Mouse (Mus musculus) embryonic facial prominence, embryonic 11.5 days (tissue): ENCODE data around the gene Cox6a1. TPM values are rescaled to one million over a fixed set of nuclear protein-coding genes. Genes with fewer than 3 reads are reported as not detected.

Experiments used
- ATAC-seq: fragments of 200-750 bp; cut with Nextera tagmentation; replicated peaks from 2 replicates; pipeline ENCODE4 v1.8.0; 2017; ENCODE audit warnings: low read depth; ENCODE audit not compliant: insufficient number of reproducible peaks, low FRiP score, low TSS enrichment
- DNase-seq: peaks from one replicate; pipeline ENCODE4 v3.0.0-alpha.2; 2015; ENCODE audit warnings: low spot score
- H3K27ac ChIP-seq: fragments of 300-500 bp; sonication (generic); replicated peaks from 2 replicates; pipeline ENCODE4 v1.5.1; 2014; ENCODE audit warnings: mild to moderate bottlenecking, low read depth, low read length, control low read depth
- H3K27me3 ChIP-seq: fragments of 300-500 bp; sonication (generic); 2 replicates; pipeline ENCODE4 v1.6.1; 2014; ENCODE audit warnings: mild to moderate bottlenecking, low read length, moderate library complexity, mixed read lengths; ENCODE audit not compliant: control insufficient read depth, insufficient read depth
- H3K36me3 ChIP-seq: fragments of 300-500 bp; sonication (generic); replicated peaks from 2 replicates; pipeline ENCODE4 v1.6.1; 2014; ENCODE audit warnings: low read depth, mild to moderate bottlenecking, low read length, moderate library complexity, mixed read lengths; ENCODE audit not compliant: control insufficient read depth, insufficient read depth
- H3K4me1 ChIP-seq: fragments of 300-500 bp; sonication (generic); 2 replicates; pipeline ENCODE4 v1.6.1; 2014; ENCODE audit warnings: low read length, mixed read lengths; ENCODE audit not compliant: control insufficient read depth, insufficient read depth
- H3K4me2 ChIP-seq: fragments of 300-500 bp; sonication (generic); 2 replicates; pipeline ENCODE4 v1.6.1; 2014; ENCODE audit warnings: low read depth, mild to moderate bottlenecking, control low read depth, low read length, moderate library complexity
- H3K4me3 ChIP-seq: fragments of 300-500 bp; sonication (generic); 2 replicates; pipeline ENCODE4 v1.5.1; 2014; ENCODE audit warnings: low read depth, low read length, control low read depth
- H3K9ac ChIP-seq: fragments of 300-500 bp; sonication (generic); replicated peaks from 2 replicates; pipeline ENCODE4 v1.6.1; 2014; ENCODE audit warnings: mild to moderate bottlenecking, control low read depth, low read length
- H3K9me3 ChIP-seq: fragments of 300-500 bp; sonication (generic); replicated peaks from 2 replicates; pipeline ENCODE4 v1.6.1; 2016; ENCODE audit warnings: mild to moderate bottlenecking, low read length, inconsistent platforms, mixed read lengths; ENCODE audit not compliant: control insufficient read depth
- whole genome bisulfite sequencing: fragments of 180-500 bp; shearing (Covaris S2); extraction: QIAGEN DNeasy Blood & Tissue Kit; methylation state at CpG from one replicate; pipeline ENCODE4 v1.1.7; 2014; 5-methylcytosine and 5-hydroxymethylcytosine counted together
- polyA plus RNA-seq: library from polyadenylated mRNA; unstranded; fragments of >200 nt; fragmentation: Nextera tagmentation; extraction: Ambion mirVana; gene quantifications from 2 replicates; pipeline ENCODE4 v1.2.1, GENCODE M21; 2014

The Cox6a1 gene
- polyA plus RNA-seq, 1 experiment from 2014 or later = 569 TPM

GRCm38 (mm10) chr5:115326256-115326831 is 22.4 kb downstream of the Cox6a1 start:
- H3K9me3 ChIP-seq = no peaks in the 10 kb centered on the region
- H3K9ac ChIP-seq = peak overlapping the region; percentile 92
- H3K4me3 ChIP-seq = peak overlapping the region; percentile 91
- H3K27ac ChIP-seq = peak overlapping the region; percentile 91
- WGBS = 31% methylated on average over 11 of the region's 11 CpGs
- ATAC-seq (peak; percentile 60), DNase-seq (no peak)
- no peaks in the 10 kb centered on the region for H3K27me3 ChIP-seq
- H3K4me2 ChIP-seq = peak overlapping the region; percentile 64
- H3K4me1 ChIP-seq = peaks cover 5% of the 10 kb centered on the region; the same call in 1 of the 2 replicates
- peaks cover 4% of the 10 kb centered on the region for H3K36me3 ChIP-seq

GRCm38 (mm10) chr5:115319004-115319940 is 29.5 kb downstream of the Cox6a1 start:
- H3K27ac ChIP-seq = peak overlapping the region; percentile 22; the same call in 1 of the 2 replicates
- H3K9me3 ChIP-seq = no peaks in the 10 kb centered on the region
- H3K36me3 ChIP-seq = no peaks in the 10 kb centered on the region
- H3K4me2 ChIP-seq = peak overlapping the region; percentile 63
- WGBS = under 1% methylated on average over 22 of the region's 22 CpGs
- peak overlapping the region; percentile 42 for H3K9ac ChIP-seq
- H3K4me3 ChIP-seq = peak overlapping the region; percentile 28
- H3K27me3 ChIP-seq = no peaks in the 10 kb centered on the region
- H3K4me1 ChIP-seq = peaks cover 11% of the 10 kb centered on the region
- peak; percentile 82 for DNase-seq
- peak; percentile 61; the same call in 1 of the 2 replicates for ATAC-seq

- H3K9ac ChIP-seq = 0 out of 2 replicates have a peak overlapping the region, but pooled peaks have one; percentile 23
- no peak overlapping the region for H3K4me3 ChIP-seq
These were observed 31.0 kb downstream of the Cox6a1 start for GRCm38 (mm10) chr5:115317645-115318328.

GRCm38 (mm10) chr5:115316968-115317644 is 31.7 kb downstream of the Cox6a1 start:
- Histone ChIP-seq H3K27me3 (no peaks in the 10 kb centered on the region), H3K36me3 (no peaks in the 10 kb centered on the region), H3K27ac (peak overlapping the region; percentile 82), H3K4me2 (no peak overlapping the region), H3K4me3 (no peak overlapping the region), H3K9me3 (no peaks in the 10 kb centered on the region), H3K4me1 (peaks cover 11% of the 10 kb centered on the region), H3K9ac (peak overlapping the region; percentile 53)
- DNase-seq (peak; percentile 47), ATAC-seq (0 out of 2 replicates have a peak, but pooled peaks have one; percentile 40)
- 7% methylated on average over 14 of the region's 14 CpGs for whole genome bisulfite sequencing

More at GRCm38 (mm10) chr5:115317645-115318328, 31.0 kb downstream of the Cox6a1 start:
- ATAC-seq = peak; percentile 70
- no peaks in the 10 kb centered on the region for H3K27me3 ChIP-seq
- H3K27ac ChIP-seq = peak overlapping the region; percentile 82
- peak; percentile 82 for DNase-seq
- no peaks in the 10 kb centered on the region for H3K9me3 ChIP-seq
- no peak overlapping the region for H3K4me2 ChIP-seq
- 2% methylated on average over 10 of the region's 10 CpGs for WGBS
- peaks cover 11% of the 10 kb centered on the region for H3K4me1 ChIP-seq
- H3K36me3 ChIP-seq = no peaks in the 10 kb centered on the region

- Histone ChIP-seq H3K9me3 (no peaks in the 10 kb centered on the region), H3K4me3 (no peak overlapping the region), H3K4me1 (peaks cover 9% of the 10 kb centered on the region), H3K9ac (no peak overlapping the region), H3K27ac (no peak overlapping the region), H3K4me2 (no peak overlapping the region), H3K27me3 (no peaks in the 10 kb centered on the region), H3K36me3 (no peaks in the 10 kb centered on the region)
- DNase-seq (no peak), ATAC-seq (no peak)
- WGBS = 32% methylated on average over 5 of the region's 5 CpGs
These were observed 35.2 kb downstream of the Cox6a1 start for GRCm38 (mm10) chr5:115313668-115313943.

- no peak for ATAC-seq
- Histone ChIP-seq H3K4me2 (no peak overlapping the region), H3K27me3 (no peaks in the 10 kb centered on the region), H3K36me3 (no peaks in the 10 kb centered on the region), H3K9me3 (no peaks in the 10 kb centered on the region), H3K9ac (no peak overlapping the region), H3K4me3 (no peak overlapping the region), H3K4me1 (peaks cover 5% of the 10 kb centered on the region), H3K27ac (no peak overlapping the region)
- 73% methylated on average over 10 of the region's 10 CpGs for WGBS
- DNase-seq = no peak
These were observed 35.7 kb downstream of the Cox6a1 start for GRCm38 (mm10) chr5:115312816-115313667.

- no peak for ATAC-seq
- Histone ChIP-seq H3K9ac (no peak overlapping the region), H3K36me3 (no peaks in the 10 kb centered on the region), H3K27me3 (no peaks in the 10 kb centered on the region), H3K4me3 (no peak overlapping the region), H3K4me2 (no peak overlapping the region), H3K9me3 (no peaks in the 10 kb centered on the region), H3K4me1 (peaks cover 5% of the 10 kb centered on the region), H3K27ac (no peak overlapping the region)
- no peak for DNase-seq
- 81% methylated on average over 4 of the region's 4 CpGs for WGBS
These were observed 36.4 kb downstream of the Cox6a1 start for GRCm38 (mm10) chr5:115312354-115312753.
